Mouse (Mus musculus) heart, postnatal 4 days (tissue): Measurements from ENCODE around the gene Ugt1a8. TPM values are rescaled to one million over a fixed set of nuclear protein-coding genes. Genes with fewer than 3 reads are reported as not detected.
A peak's percentile ranks its signal among the peaks of the same experiment; 100 is the strongest.
"Not testable (repeated sequence)": the region's sequence is repeated elsewhere in the genome, so short reads cannot be mapped to it uniquely, and the experiment has no call there.

ENCODE experiments used
- DNase-seq: peaks from one replicate; pipeline ENCODE4 v3.0.0; 2021
- total RNA-seq, 2 experiments: library from RNA; stranded (reverse); gene quantifications; 2 replicates each; pipeline ENCODE4 v1.2.3; 2021

The Ugt1a8 gene
- total RNA-seq, 2 experiments from 2014 or later: not detected

DNA sequence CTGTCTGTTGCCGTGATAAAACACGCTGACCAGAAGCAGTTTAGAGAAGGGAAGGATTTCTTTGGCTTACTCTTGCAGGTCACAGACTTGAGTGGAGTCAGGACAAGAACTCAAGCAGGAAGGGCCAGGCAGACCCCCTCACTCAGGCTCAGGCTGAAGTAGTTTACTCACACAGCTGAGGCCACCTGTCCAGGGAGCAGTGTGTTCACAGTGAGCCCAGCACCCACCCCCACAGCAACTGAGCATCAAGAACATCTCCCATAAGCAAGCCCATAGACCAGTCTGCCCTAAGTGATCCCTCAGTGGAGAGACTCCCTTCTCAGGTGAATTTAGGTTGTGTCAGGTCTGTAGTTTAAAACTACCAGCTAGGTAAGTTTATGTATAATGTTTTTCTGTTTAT lies 22.0 kb downstream of the Ugt1a8 start:
- DNase-seq: not testable (repeated sequence)

DNA sequence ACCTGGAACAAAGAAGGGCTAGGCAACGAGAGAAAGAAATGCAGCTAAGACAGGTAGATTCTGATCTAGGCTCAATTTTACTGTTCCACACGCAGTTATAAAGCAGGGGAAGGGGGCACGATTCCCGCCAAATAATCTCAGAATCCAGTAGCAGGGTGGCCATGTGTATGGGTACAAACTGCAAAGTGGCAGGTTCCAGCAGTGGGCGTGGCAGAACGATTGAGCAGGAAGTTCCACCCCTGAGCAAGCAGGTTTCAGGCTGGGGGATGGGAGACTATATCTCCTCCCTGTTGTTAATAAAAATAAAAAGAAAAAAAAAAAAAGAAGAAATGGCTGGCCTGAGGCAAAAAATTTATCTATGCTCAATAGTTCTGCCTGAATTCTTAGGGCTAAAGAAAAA lies 25.2 kb downstream of the Ugt1a8 start:
- not testable (repeated sequence) for DNase-seq

DNA sequence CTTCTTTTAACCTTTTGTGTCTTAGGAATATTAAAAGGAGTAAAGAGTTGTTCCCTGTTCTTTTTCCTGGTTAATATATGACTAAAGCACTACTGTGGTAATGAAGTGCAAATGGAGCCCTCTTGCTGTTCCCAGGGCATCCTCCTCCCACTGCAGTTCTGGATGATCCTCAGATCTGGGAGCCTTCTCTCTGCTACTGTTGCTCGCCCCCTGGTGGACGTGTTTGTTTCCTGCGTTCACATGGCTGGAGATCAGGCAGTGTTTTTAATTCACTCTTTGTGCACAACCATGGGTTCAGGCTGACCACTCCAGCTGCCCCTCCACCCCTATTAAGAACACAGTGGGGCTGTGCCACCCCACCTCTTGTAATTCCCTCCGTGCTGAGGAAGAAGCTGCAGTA lies 32.9 kb downstream of the Ugt1a8 start:
- not testable (repeated sequence) for DNase-seq

DNA sequence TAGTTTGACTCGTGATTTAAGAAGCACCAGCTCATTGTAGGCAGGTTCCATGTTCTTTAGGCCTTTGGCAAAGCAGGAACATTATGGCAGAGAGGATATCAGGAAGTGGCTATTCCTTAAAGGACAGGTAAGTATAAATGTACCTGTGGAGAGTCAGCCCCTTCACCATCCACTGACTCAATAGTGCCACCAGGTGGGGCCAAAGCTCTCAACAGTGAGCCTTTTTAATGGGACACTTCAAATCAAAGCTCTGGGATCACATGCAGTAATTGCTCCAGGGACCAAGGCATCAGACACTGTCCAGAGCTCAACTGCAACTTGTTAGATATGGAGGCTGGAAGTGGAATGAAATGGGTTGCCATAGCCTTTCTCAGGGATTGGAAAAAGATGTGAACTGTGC lies 33.9 kb downstream of the Ugt1a8 start:
- DNase-seq: not testable (repeated sequence)

DNA sequence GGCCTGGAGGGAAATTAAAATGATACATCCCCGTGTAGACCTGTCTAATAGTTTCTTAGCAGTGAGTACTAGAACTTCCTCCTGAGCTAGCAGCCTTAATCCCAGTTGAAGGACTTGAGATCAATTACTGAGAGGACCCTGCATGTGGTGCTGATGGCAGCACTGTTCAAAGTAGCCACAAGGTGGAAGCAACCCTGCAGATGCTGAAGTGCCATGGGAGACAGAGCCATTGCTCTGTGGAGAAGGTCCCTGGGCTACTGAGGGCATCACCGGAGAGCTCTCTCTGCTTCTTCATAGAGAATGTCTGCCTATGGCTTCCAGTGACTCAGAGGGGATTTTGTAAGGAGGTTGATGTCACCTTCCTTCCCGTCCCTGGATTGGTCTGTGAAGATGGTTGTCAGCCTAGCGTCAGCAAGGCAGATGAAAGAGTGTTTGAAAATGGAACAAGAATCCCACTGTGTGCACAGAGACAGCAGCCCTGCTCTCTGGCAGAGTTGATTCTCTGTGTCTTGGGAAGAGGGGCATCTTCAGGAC lies 38.3 kb downstream of the Ugt1a8 start:
- not testable (repeated sequence) for DNase-seq

DNA sequence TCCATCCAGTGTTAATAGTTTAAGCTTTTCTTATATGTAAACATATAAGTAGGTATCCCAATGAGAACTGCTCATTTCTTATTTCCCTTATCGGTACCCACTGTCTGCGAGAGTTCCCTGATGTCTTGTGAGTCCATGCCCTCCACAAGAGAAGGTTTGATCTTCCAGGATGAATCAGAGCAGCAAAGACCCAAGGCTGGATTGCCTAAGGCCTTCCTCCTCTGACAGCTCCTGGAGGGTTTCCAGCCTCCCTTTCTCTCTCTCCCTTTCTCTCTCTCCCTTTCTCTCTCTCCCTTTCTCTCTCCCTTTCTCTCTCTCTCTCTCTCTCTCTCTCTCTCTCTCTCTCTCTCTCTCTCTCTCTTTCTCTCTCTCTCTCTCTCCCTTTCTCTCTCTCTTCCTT lies 41.5 kb downstream of the Ugt1a8 start:
- not testable (repeated sequence) for DNase-seq

DNA sequence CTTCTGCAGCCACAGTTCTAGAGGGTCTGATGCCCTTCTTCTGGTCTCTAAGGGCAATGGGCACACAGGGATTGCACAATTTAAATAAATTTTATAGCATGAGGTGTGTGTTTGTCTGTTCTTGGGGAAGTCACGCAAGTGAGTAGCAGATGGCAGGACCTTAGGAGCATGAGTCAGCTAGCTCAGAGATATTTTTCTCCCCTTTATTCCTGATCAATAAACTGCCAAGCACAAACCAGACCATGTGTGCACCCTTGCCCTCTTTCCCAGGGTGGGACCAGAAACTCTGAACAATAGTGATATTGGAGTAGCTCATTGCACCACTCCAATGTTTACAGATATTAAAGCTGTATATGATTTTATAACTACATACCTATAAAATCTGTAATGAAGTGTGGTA lies 42.6 kb downstream of the Ugt1a8 start:
- DNase-seq: not testable (repeated sequence)

DNA sequence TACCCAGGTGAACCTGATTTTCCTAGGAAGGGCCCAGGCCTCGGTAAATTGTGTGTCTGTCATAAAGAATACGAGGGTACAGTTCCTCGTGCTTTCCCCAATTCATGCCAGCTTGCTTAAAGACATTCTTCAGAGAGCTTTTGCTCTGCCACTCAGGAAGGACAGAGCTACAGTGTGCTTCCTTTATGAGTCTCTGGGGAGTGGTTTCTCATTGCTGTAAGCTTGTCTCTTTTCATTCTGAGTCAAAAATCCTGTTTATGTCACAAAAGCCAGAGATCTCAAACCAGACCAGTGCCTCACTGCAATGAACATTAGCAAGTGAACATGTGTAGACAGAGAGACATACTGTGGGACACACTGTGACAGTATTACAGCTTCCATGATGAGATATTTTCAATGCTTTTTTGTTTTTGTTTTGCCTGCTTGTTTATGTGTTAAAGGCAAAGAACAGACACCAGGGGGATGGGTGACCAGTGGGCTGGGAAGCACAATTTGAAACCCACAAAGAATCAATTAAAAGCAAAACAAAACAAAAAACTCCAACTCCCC lies 46.4 kb downstream of the Ugt1a8 start:
- DNase-seq: no peak

DNA sequence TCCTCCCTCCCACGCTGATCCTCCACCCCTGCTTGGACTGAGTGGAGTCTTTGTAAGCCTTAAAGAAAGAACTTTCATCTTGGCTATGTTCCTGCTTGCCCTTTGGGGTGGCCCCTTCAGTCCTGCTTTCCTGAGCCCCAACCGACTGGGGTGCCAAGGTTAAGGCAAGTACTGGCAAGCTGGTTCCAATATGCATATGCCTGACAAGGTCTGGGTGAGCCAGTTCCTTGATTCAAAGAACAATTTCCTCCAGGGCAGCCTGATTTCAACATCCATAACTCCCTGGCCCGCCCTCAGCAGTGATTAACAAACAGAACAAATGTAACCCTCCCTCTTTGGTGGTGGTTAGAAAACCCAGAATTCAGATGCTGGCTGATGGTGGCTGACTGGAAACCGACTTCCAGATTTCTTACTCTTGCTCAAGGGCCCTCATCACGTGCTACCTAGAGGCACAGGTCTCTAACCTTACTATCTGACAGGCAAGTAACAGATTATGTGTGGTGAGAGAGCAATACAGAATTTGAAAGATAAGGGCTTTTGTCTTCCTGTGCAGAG lies 46.9 kb downstream of the Ugt1a8 start, which contains the start of gene Ugt1a6a:
Ugt1a6a (plus strand) TSS at position 353 of the 555 bp plus-strand sequence.
- not testable (repeated sequence) for DNase-seq

DNA sequence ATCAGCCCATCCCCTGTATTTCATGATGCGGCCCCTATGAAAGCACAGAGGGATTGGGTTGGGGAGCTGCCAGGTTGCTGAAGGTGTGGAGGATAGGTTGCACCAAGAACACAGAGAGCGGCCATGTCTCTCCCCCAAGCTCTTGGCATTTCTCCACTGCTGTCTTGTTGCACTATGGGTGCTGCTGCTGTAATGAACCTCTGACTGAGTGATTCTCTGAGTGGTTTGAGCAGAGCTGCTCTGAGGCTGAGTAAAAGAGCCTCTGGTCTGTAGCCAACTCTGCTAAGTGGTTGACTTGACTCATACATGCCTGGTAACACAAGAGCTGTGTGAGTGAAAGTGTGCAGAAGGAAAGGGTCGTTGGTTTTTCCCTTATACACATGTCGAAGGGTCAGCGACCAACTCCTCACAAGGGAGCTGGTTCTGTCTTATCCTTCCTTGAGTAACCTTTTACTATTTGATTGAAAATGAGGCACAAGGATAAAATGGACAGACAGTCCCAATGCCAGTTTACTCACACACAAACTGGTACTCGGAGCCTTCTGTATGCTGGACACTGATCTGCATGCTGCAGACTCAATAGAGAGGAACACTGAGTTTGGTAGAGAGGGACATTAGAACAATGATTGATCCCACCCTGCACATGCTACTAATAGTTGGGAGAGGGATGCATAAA lies 47.8 kb downstream of the Ugt1a8 start:
- DNase-seq: not testable (repeated sequence)

DNA sequence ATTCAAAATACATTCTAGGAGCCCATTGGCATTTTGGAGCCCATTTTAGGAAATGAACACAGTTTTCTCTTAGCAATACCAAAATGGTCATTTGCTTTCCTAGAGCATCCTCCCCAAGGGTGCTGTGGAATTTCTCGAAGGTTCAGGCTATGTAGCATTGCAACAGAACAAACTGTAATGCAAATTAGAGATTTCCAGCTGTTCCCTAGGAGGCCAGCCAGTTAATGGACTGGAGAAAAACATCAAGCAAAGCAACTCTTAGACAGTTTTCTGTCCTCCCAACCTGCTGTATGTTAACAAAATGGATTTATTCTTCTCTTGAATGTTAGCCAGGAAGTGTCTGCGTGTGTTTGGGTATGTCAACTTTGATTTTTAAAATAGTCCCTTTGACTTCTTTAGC lies 49.0 kb downstream of the Ugt1a8 start:
- no peak for DNase-seq

DNA sequence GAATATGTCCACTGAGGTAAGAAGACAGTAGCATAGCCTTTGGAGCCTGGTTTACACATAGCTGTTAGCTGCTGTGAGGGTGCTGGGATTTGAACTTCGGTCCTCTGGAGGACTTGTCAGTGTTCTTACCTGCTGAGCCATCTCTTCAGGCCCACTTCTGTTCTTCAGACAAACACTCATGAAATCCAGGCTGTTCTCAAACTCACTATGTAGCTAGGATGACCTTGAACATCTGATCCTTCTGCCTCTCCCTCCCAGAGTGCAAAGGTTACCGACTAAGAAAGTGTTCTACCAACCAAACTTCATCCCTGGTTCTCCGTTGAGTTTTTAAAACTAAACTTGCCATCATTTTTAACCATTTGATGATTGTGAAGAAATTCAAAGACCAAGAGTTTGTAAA lies 49.7 kb downstream of the Ugt1a8 start:
- DNase-seq: no peak

DNA sequence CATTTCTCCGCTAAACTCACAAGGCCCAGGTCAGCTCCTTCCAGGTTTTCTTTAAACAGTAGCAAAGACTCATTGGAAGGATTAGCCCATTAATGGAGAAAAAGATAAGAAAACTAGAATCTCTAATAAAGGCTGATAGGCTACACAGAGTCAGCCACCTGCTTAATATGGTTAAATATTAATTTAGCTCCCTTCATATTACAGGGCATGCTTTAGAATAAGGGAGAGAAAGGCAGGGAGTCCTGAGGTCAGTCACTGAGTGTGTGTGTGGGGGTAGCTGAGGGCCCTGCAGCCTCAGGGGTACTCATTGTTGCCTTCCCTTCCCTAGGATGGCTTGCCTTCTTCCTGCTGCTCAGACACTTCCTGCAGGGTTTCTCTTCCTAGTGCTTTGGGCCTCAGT lies 50.5 kb downstream of the Ugt1a8 start:
- no peak for DNase-seq

DNA sequence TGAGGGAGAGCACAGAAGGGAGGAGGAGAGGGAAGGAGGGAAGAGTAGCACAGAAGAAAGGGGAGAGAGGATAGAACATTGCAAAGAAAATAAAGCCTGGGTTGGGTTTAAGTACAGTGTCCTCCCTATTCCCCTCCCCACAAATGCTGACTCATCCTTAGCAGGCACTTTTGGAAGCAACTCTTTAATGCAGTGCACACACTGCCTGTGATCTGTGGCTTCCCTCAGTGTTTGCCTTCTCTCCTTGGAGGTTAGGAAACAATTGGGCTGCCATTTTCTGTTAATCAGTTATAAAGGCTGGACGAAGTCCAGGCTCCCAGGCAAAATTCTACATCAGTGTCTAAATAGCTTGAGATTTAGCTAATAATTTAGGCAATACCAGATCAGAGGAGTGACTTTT lies 52.9 kb downstream of the Ugt1a8 start:
- DNase-seq: not testable (repeated sequence)

DNA sequence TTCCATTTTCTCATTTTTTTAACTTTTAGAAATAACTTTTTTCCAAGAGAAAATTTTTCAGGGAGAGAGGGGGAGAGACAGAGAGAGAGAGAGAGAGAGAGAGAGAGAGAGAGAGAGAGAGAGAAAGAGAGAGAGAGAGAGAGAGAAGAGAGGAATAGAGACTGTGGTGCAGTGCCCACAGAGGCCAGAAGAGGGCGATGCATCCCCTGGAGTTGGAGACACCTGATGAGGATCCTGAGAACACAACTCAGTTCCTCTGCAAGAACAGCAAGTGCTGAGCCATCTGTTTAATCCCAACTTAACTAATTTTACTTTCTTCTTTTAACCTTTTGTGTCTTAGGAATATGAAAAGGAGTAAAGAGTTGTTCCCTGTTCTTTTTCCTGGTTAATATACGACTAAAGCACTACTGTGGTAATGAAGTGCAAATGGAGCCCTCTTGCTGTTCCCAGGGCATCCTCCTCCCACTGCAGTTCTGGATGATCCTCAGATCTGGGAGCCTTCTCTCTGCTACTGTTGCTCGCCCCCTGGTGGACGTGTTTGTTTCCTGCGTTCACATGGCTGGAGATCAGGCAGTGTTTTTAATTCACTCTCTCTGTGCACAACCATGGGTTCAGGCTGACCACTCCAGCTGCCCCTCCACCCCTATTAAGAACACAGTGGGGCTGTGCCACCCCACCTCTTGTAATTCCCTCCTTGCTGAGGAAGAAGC lies 56.5 kb downstream of the Ugt1a8 start:
- DNase-seq: peak; percentile 61

DNA sequence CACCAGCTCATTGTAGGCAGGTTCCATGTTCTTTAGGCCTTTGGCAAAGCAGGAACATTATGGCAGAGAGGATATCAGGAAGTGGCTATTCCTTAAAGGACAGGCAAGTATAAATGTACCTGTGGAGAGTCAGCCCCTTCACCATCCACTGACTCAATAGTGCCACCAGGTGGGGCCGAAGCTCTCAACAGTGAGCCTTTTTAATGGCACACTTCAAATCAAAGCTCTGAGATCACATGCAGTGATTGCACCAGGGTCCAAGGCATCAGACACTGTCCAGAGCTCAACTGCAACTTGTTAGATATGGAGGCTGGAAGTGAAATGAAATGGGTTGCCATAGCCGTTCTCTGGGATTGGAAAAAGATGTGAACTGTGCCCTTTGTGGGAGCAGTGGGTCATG lies 57.7 kb downstream of the Ugt1a8 start:
- not testable (repeated sequence) for DNase-seq

DNA sequence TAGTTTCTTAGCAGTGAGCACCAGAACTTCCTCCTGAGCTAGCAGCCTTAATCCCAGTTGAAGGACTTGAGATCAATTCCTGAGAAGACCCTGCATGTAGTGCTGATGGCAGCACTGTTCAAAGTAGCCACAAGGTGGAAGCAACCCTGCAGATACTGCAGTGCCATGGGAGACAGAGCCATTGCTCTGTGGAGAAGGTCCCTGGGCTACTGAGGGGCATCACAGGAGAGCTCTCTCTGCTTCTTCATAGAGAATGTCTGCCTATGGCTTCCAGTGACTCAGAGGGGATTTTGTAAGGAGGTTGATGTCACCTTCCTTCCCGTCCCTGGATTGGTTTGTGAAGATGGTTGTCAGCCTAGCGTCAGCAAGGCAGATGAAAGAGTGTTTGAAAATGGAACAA lies 62.5 kb downstream of the Ugt1a8 start:
- not testable (repeated sequence) for DNase-seq

DNA sequence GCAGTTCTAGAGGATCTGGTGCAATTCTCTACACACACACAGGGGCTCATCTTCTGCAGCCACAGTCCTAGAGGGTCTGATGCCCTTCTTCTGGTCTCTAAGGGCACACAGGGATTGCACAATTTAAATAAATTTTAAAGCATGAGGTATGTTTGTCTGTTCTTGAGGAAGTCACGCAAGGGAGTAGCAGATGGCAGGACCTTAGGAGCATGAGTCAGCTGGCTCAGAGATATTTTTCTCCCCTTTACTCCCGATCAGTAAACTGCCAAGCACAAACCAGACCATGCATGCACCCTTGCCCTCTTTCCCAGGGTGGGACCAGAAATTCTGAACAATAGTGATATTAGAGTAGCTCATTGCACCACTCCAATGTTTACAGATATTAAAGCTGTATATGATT lies 70.8 kb downstream of the Ugt1a8 start:
- no peak for DNase-seq

DNA sequence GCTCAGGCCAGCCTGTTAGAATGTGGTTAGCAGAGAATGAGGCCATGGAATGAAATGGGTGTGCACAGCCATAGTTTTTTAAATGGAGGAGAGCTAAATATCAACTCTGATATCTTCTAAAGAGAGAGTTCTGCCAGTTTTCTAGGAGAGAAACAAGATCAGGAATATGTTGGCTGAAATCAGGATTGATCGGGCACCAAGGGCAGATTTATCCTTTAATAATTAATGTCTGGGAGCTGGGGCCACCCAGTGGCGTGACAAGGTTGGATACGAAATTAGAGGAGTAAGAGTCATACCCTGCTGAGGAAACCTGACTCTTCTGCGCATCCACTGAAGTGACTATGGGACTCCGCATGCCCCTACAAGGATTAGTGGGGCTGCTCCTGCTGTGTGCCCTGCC lies 78.1 kb downstream of the Ugt1a8 start, which contains the start of gene Ugt1a5:
Ugt1a5 (plus strand) TSS at position 302 of the 400 bp plus-strand sequence.
- no peak for DNase-seq

DNA sequence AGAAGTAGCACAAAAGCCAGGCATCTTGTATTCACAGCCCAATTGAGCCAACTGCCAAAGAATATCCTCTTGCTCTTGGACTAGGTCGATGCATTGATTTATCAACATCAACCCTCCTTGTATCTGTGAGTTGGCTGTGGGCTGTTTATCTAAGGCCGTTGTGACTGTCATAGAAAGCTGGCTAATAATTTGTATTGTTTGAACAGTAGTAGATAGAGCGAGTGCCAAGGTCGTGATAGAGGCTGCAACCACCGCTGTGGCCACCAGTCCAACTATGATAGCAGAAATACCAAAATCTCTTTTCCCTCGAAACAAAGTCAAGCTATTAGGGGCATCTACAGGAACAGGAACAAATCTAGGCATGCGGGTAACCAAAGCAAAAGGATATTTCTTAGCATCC lies 84.6 kb downstream of the Ugt1a8 start:
- DNase-seq: not testable (repeated sequence)

DNA sequence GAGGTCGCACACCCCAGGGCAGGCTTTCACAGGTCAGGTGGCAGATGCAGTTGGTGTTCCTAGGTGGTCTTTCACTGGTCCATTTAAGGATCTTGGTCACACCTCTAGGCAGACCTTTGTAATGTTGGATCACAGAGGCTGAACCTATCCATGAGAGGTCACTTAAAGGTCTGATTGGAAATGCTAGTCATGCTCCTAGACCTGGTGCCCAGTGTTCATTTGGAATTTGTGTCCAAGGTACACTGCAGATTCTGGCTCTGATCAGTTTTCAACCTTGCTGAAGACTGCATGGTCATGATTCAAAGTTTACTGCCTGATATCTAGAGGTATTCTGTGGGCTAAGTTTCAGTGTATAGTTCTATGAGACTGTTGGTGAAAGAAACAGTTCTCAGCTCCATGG lies 92.0 kb downstream of the Ugt1a8 start:
- DNase-seq: no peak

DNA sequence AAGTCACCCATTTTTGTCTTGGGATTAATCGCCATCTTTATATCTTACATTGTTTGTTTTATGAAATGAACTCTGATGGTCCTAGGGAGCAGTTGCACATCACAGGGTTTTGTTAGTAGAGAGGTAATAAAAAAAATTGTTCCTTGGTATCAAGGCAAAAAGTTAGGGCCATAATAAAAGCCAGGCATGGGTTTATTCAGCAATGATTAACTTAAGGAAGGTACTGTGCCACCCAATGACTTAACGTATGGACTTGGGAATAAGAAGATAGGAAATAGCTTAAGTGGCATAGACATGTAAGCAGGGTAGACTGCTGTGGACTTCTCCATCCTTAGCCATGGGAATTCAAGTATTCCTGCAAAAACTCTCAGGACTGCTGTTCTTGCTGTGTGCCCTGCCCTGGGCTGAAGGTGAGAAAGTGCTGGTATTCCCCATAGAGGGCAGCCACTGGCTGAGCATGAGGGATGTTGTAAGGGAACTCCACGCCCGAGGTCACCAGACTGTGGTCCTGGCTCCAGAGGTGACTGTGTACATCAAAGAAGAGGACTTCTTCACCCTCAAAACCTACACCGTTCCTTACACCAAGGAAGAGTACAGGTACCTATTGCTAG lies 98.8 kb downstream of the Ugt1a8 start:
- DNase-seq: no peak

DNA sequence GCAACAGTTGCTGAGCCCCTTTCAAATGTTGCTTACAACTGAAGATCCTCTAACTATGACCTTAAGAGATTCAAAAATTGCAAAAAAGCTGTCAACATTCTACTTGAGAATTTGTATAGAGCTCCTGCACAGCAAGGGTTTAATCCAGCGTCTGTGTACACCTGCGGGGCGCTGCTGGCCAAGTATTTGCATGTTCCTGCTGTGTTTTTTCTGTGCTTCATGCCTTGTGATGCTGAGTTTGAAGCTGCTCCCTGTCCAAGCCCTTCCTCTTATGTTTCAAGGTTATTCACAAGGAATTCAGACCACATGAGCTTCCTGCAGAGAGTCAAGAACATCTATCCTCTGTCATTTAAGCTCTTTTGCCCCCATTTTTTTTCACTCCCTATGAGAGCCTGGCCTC lies 104.5 kb downstream of the Ugt1a8 start:
- no peak for DNase-seq
